Mouse (Mus musculus): Measurements from ENCODE around the gene Pbx4. TPM values are rescaled to one million over a fixed set of nuclear protein-coding genes. Genes with fewer than 3 reads are reported as not detected.

Pbx4 gene
- total RNA-seq, 1 experiment from 2014 or later, result 15.3 TPM

GRCm38 (mm10) chr8:69890813-69891241 is 58.5 kb downstream of the Pbx4 start:
- ATAC-seq (replicated peaks; ENCODE audit: low read depth, poor library complexity, severe bottlenecking), result no peak

GRCm38 (mm10) chr8:69893863-69894262 is 61.6 kb downstream of the Pbx4 start:
- ATAC-seq (replicated peaks; ENCODE audit: low read depth, poor library complexity, severe bottlenecking), result peak; percentile 35; the same call in 1 of the 2 replicates

DNA sequence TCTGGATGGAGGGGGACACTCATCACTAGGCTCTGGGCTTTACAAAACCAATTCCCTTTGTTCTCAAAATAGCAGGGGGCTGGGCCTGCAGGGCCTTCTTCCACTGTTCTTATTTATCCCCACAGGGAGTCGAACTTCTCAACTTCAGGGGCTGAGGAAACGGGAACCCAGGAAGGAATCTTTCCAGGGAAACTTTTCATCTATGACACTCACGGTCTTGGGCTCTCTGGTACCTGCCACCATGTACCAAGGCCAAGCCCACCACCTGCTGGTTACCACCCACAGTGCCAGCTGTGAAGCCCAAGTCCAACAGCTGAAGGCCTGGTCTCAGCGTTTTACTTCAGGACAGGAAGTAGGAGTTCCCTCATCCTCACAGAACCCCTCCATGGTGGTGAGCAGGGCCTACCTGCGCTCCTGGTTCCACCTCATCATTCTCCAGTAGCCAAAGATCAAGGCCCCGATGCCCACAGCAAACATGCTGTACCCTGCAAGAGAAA is 62.6 kb downstream of the Pbx4 start:
- no peak for ATAC-seq (replicated peaks; ENCODE audit: low read depth, poor library complexity, severe bottlenecking)

GRCm38 (mm10) chr8:69895772-69896451 is 63.6 kb downstream of the Pbx4 start:
- ATAC-seq (replicated peaks; ENCODE audit: low read depth, poor library complexity, severe bottlenecking), result no peak

DNA sequence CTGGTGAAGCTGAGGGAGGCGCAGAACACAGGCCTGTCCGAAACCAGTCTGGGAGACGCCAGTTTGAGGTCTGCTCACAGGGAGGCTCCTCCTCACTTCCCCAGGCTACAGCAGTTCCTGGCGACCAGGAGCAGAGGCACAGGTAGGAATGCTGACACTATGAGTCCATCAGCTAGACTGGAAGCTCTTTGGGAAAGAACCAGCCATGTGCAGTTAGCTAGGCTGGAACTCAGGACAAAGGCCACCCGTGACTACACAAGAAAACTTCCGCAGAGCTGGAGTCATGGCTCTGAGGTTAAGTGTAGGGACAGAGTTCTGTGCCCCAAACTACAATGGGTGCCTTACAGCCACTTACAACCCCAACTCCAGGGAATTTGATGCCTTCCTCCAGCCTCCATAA is 65.6 kb downstream of the Pbx4 start:
- ATAC-seq (replicated peaks; ENCODE audit: low read depth, poor library complexity, severe bottlenecking), result no peak

DNA sequence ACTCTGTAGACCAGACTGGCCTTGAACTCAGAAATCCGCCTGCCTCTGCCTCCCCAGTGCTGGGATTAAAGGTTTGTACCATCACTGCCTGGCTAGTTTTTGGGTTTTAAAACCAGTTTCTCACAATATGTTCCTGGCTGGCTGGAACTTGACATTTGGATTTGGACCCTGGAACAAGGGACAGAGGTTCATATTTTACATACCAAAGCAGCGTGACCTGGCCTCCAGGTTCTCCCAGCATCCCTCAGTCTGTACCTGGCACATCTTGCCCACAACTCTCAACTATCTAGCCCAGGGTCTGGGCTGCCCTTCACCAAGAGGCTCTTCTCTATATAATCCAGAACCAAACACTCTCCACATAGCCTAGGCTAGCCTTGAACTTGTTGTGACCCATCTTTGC is 67.6 kb downstream of the Pbx4 start:
- ATAC-seq (replicated peaks; ENCODE audit: low read depth, poor library complexity, severe bottlenecking), result no peak

GRCm38 (mm10) chr8:69900895-69901451 is 68.7 kb downstream of the Pbx4 start:
- ATAC-seq (replicated peaks; ENCODE audit: low read depth, poor library complexity, severe bottlenecking), result no peak

DNA sequence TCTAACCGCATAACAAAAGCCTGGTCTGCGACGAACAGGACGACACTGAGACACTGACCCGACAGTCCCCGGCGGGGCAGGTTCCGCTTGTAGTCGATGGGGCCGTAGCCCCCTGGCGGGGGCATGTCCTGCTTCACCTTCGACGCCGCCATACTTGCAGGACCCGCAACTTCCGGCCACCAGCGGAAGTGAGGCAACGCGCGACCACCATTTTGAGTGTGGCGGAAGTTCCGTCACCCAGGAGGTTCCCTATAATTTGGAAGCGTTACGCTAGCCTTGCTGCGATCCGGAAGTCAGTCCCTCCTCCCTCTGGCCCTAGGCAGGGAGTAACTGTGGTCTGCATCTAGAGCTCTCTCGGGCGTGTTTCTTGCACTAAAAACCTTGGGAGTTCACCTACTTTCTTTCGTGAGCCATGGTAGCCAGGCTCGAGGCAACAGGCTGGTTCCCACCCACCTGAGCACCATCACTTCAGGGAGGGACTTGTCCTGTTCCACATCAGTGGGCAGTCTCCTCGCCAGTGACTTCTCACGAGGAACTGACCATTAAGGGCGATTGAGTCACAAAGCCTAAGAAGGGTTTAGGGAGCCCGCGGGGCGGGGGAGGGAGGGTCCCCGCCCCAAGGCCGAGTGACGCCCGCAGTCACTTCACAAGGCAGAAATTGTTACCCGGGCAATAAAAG is 69.3 kb downstream of the Pbx4 start:
- ATAC-seq (replicated peaks; ENCODE audit: low read depth, poor library complexity, severe bottlenecking), result peak; percentile 77

- peak; percentile 6 for ATAC-seq (replicated peaks; ENCODE audit: low read depth, poor library complexity, severe bottlenecking)
These were observed 70.1 kb downstream of the Pbx4 start, which contains the start of the genes Tssk6, Ndufa13 and Yjefn3 for GRCm38 (mm10) chr8:69902163-69903062. Gene Tssk6, plus strand, starts transcription at chr8:69902184. Gene Ndufa13, minus strand, starts transcription at chr8:69902558. Gene Yjefn3, minus strand, starts transcription at chr8:69902712.

DNA sequence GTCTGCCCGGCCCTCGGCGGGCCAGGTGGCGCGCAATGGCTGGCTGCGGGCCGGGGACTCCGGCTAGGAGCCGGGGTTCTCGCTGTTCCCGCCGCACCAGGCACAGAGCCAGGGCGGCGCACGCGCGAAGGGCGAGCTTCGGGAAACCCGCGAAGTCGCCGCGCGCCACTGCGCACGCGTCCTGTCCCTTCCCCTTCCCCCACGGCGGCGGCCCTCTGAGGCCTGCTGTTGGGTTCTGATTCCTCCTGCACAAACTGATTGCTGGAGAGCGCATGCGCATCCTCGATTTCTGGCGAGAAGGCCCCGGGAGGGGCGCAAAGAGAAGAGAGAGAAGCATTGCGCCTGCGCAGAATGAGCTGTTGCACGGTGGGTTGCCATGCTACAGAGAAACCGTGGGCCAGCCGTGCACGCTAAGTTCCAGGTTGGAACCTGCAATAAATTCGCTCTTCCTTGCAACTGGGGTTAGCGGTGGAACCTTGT is 70.8 kb downstream of the Pbx4 start:
- ATAC-seq (replicated peaks; ENCODE audit: low read depth, poor library complexity, severe bottlenecking), result peak; percentile 77

- no peak for ATAC-seq (replicated peaks; ENCODE audit: low read depth, poor library complexity, severe bottlenecking)
These were observed 71.8 kb downstream of the Pbx4 start for GRCm38 (mm10) chr8:69904096-69904495.

DNA sequence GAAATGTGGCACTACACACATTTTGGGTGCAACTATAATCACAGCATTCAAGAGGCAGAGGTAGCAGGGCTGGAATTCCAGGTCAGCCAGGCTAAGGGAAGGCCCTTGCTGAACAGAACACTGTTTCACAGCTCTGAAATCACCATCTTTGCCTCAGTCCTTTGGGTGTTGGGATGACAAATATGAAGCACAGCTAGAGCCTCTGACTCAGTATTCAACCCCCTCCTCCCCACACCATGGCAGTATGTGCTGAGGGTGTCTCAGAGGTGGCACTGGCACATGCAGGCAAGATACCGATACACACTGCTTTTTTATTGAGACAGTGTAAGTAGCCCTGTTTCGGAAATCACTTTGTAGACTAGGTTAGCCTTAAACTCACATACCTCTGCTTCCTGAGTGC is 74.0 kb downstream of the Pbx4 start:
- no peak for ATAC-seq (replicated peaks; ENCODE audit: low read depth, poor library complexity, severe bottlenecking)

DNA sequence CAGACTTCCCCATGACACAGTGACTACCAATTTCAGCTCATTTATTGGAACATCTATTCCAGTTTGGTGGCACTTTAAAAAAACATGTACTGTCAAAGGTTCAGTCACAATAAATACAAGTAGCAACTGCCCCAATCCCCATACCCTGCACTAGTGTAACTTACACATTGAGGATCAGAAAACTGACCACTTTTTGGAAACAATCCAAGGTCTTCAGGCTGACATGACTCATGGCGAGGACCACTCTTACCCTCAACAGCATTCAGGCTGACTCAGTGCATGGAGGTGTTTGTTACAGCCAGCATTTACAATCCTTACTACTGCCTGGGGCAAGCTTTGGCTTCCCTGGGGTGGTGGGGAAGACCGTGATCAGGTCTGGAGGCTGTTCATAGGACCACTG is 74.8 kb downstream of the Pbx4 start:
- ATAC-seq (replicated peaks; ENCODE audit: low read depth, poor library complexity, severe bottlenecking), result no peak

DNA sequence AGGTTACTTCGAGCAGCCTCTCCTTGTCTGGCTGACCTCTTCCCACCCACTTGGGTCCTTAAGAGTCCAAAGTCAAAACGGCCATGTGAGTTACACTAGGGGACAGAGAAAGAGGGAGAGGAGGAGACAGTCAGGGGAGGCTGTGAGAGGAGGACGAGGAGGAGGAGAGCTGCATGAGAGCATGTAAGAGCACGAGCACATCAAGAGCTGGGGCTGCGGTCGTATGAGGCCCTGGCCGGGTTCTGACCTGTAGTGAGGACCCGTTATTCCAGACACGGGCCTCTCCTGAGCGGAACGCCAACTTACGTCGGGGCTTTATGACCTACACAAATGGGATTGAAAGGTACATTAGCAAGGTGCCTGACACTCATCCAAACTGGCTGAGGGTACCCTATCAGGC is 79.6 kb downstream of the Pbx4 start:
- ATAC-seq (replicated peaks; ENCODE audit: low read depth, poor library complexity, severe bottlenecking), result no peak

DNA sequence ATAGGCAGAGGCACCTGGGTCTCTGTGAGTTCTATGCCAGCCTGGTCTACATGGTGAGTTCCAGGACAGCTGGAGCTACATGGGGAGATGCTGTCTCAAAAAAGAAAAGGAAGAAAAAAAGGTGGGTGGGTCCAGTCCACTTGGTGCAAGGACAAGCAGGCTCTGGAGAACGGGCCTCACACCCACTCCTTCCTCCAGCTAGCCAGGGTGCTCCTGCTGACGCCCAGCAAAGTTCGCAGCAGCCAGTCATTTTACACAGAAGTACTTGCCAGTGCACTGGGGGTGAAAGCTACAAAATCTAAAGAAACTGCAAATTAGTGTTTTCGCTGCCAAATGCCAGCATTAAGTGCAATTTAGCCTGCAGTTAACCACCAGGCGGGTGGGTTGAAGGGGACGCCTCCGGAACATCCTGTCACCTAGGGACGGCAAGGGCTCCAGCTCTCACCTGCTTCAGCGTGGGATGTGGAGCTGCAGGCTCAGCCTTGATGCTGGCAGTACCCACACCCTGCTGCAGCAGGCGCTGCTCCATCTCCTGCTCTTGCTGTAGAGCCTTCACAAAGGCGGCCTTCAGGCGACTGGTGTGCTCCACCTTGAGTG is 80.3 kb downstream of the Pbx4 start:
- no peak for ATAC-seq (replicated peaks; ENCODE audit: low read depth, poor library complexity, severe bottlenecking)

GRCm38 (mm10) chr8:69914526-69914925 is 82.2 kb downstream of the Pbx4 start:
- no peak for ATAC-seq (replicated peaks; ENCODE audit: low read depth, poor library complexity, severe bottlenecking)

- ATAC-seq (replicated peaks; ENCODE audit: low read depth, poor library complexity, severe bottlenecking), result no peak
These were observed 83.5 kb downstream of the Pbx4 start for GRCm38 (mm10) chr8:69915748-69916147.

DNA sequence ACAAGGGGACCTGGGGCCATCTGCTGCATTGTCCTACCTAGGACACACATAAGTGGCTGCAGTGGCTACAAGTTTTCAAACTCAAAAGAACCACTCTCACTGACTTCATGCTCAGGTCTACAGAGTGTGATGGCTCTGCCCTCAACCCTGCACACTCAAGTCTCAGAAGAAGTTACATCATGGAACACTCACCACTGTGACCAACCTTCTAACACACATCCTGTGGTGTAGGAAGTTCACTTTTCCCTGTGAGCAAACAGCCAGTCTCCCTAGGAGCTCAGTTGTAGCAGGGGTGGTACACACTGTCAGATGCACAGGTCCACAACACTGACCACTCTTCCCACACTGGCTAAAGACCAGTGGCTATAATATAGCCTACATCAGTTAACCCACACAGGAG is 86.2 kb downstream of the Pbx4 start:
- no peak for ATAC-seq (replicated peaks; ENCODE audit: low read depth, poor library complexity, severe bottlenecking)

DNA sequence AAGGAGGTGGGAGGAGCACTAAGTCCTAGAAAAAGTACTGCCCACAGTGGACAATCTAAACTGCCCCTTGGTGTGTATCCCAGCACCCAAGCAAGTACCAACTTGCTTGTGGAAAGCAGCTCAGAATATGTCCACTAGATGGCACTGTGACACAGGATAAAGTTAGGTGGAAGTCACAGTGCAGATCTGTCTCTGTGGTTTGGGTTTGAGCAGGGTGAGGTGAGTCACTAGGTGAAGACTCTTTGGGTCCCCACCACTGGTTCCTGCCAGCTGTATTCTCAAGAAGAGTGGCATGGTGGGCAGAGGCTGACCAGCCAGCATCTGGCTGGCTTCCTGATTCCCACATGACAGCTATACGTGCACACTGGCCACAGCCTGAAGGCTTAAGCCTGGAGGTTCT is 86.7 kb downstream of the Pbx4 start:
- ATAC-seq (replicated peaks; ENCODE audit: low read depth, poor library complexity, severe bottlenecking), result peak; percentile 76
